24 mouse cellular contexts compared by ENCODE assay signal in genomic region chr1:59257736-59258135, GRCm38 (mm10). TPM values are rescaled to one million over a fixed set of nuclear protein-coding genes. Genes with fewer than 3 reads are reported as not detected.
DNase-seq lines count a peak whose midpoint lies in the region; ATAC-seq and TF ChIP-seq lines count a peak whose summit lies in the region.
"Had no signal": no experiment of that assay in that cellular context is flagged by ENCODE, and none has a peak within 500 bp of the region (broad histone marks: within the 10 kb centered on the region; RNA-seq: fewer than 3 reads in every experiment).

No protein-coding gene starts in this region.

- H3K4me1 ChIP-seq in hindbrain, embryonic 10.5 days (replicated peaks) = peaks cover 33% of the 10 kb centered on the region
- peaks cover 7% of the 10 kb centered on the region for H3K4me1 ChIP-seq in hindbrain, embryonic 16.5 days (ENCODE audit: control insufficient read depth, insufficient read depth, low read depth, low read length)
- H3K4me1 ChIP-seq in midbrain, embryonic 10.5 days = peaks cover 31% of the 10 kb centered on the region
- peaks cover 21% of the 10 kb centered on the region for H3K4me1 ChIP-seq in midbrain, embryonic 13.5 days (replicated peaks)
- no peaks in the 10 kb centered on the region for H3K4me1 ChIP-seq in hindbrain, postnatal 0 days (ENCODE audit: insufficient read depth, low read length)
- no peaks in the 10 kb centered on the region for H3K4me1 ChIP-seq in forebrain, postnatal 0 days (ENCODE audit: insufficient read depth)

- ATAC-seq in hindbrain, embryonic 16.5 days = no peak
- ATAC-seq in midbrain, embryonic 13.5 days = no peak
- ATAC-seq in hindbrain, postnatal 0 days = peak; percentile 5; the same call in 1 of the 2 replicates
- no peak for ATAC-seq in forebrain, postnatal 0 days
- ATAC-seq: CD4-positive, CD25-positive, alpha-beta regulatory T cell, adult 4 months; forebrain, embryonic 14.5 days; lung, postnatal 0 days; Patski had no signal

- H3K9ac ChIP-seq in hindbrain, embryonic 16.5 days (ENCODE audit: low read depth, low read length) = no peak overlapping the region; the same call in 1 of the 2 replicates
- no peak overlapping the region; the same call in 1 of the 2 replicates for H3K9ac ChIP-seq in midbrain, embryonic 13.5 days (replicated peaks)
- no peak overlapping the region for H3K9ac ChIP-seq in hindbrain, postnatal 0 days (replicated peaks; ENCODE audit: low read length)
- H3K9ac ChIP-seq in forebrain, postnatal 0 days = no peak overlapping the region
- H3K9ac ChIP-seq: embryonic facial prominence, embryonic 15.5 days; heart, embryonic 12.5 days; kidney, embryonic 15.5 days had no signal

- H3K4me2 ChIP-seq in hindbrain, embryonic 16.5 days (ENCODE audit: low read length) = no peak overlapping the region
- no peak overlapping the region for H3K4me2 ChIP-seq in midbrain, embryonic 13.5 days (replicated peaks)
- no peak overlapping the region for H3K4me2 ChIP-seq in hindbrain, postnatal 0 days (ENCODE audit: low read depth, low read length)
- H3K4me2 ChIP-seq in forebrain, postnatal 0 days (ENCODE audit: low read depth) = no peak overlapping the region
- H3K4me2 ChIP-seq: heart, embryonic 12.5 days had no signal

- peak; percentile 42 for DNase-seq in hindbrain, embryonic 10.5 days (ENCODE audit: low spot score)
- DNase-seq in midbrain, embryonic 10.5 days (ENCODE audit: low spot score) = no peak
- peak; percentile 52 for DNase-seq in embryo, embryonic 10.5 days (ENCODE audit: low spot score)
- peak; percentile 20 for DNase-seq in hindbrain, postnatal 0 days (ENCODE audit: low spot score)
- DNase-seq in forebrain, postnatal 0 days = no peak
- DNase-seq: adrenal gland, postnatal 36 days; cerebellum, adult 9-10 months; heart, postnatal 10 days; kidney, adult 11 months; right cerebral cortex, postnatal 25 days; spleen, adult 18-20 months; thymus, postnatal 14 days had no signal

- no peaks in the 10 kb centered on the region for H3K9me3 ChIP-seq in hindbrain, embryonic 10.5 days
- H3K9me3 ChIP-seq in hindbrain, embryonic 16.5 days (ENCODE audit: control insufficient read depth, low read length) = no peaks in the 10 kb centered on the region
- H3K9me3 ChIP-seq in midbrain, embryonic 10.5 days (replicated peaks) = no peaks in the 10 kb centered on the region
- H3K9me3 ChIP-seq in midbrain, embryonic 13.5 days = no peaks in the 10 kb centered on the region
- H3K9me3 ChIP-seq in hindbrain, postnatal 0 days (ENCODE audit: low read length) = no peaks in the 10 kb centered on the region
- no peaks in the 10 kb centered on the region for H3K9me3 ChIP-seq in forebrain, postnatal 0 days (ENCODE audit: low read length)
- H3K9me3 ChIP-seq: embryonic facial prominence, embryonic 15.5 days; heart, embryonic 12.5 days; kidney, embryonic 15.5 days had no signal

- WGBS in hindbrain, embryonic 10.5 days = 9% methylated on average over 3 of the region's 3 CpGs
- 14% methylated on average over 3 of the region's 3 CpGs for WGBS in hindbrain, embryonic 16.5 days
- WGBS in midbrain, embryonic 10.5 days = 15% methylated on average over 3 of the region's 3 CpGs
- 17% methylated on average over 3 of the region's 3 CpGs for WGBS in midbrain, embryonic 13.5 days
- 5% methylated on average over 3 of the region's 3 CpGs for WGBS in hindbrain, postnatal 0 days
- WGBS in forebrain, postnatal 0 days = 23% methylated on average over 3 of the region's 3 CpGs

- H3K27me3 ChIP-seq in hindbrain, embryonic 10.5 days (ENCODE audit: insufficient read depth, poor library complexity, severe bottlenecking) = no peaks in the 10 kb centered on the region
- no peaks in the 10 kb centered on the region for H3K27me3 ChIP-seq in hindbrain, embryonic 16.5 days (replicated peaks; ENCODE audit: control insufficient read depth, insufficient read depth, low read length)
- peaks cover 28% of the 10 kb centered on the region for H3K27me3 ChIP-seq in midbrain, embryonic 10.5 days (ENCODE audit: low read depth, poor library complexity, severe bottlenecking)
- peaks cover 9% of the 10 kb centered on the region for H3K27me3 ChIP-seq in midbrain, embryonic 13.5 days
- H3K27me3 ChIP-seq in hindbrain, postnatal 0 days (ENCODE audit: insufficient read depth, low read length) = no peaks in the 10 kb centered on the region
- no peaks in the 10 kb centered on the region for H3K27me3 ChIP-seq in forebrain, postnatal 0 days (ENCODE audit: insufficient read depth, low read length)
- H3K27me3 ChIP-seq: embryonic facial prominence, embryonic 15.5 days; kidney, embryonic 15.5 days; Patski had no signal

- no peak overlapping the region for H3K27ac ChIP-seq in hindbrain, embryonic 10.5 days
- H3K27ac ChIP-seq in hindbrain, embryonic 16.5 days (ENCODE audit: low read depth, low read length) = no peak overlapping the region
- H3K27ac ChIP-seq in midbrain, embryonic 10.5 days (replicated peaks) = 0 out of 2 replicates have a peak overlapping the region, but pooled peaks have one; percentile 46
- no peak overlapping the region for H3K27ac ChIP-seq in midbrain, embryonic 13.5 days
- no peak overlapping the region for H3K27ac ChIP-seq in hindbrain, postnatal 0 days
- H3K27ac ChIP-seq in forebrain, postnatal 0 days (ENCODE audit: low read depth, low read length) = no peak overlapping the region
- H3K27ac ChIP-seq: embryonic facial prominence, embryonic 15.5 days; kidney, embryonic 15.5 days; layer of hippocampus, adult 2 months had no signal

- H3K4me3 ChIP-seq in hindbrain, embryonic 10.5 days = no peak overlapping the region
- no peak overlapping the region for H3K4me3 ChIP-seq in hindbrain, embryonic 16.5 days (ENCODE audit: low read length)
- no peak overlapping the region for H3K4me3 ChIP-seq in midbrain, embryonic 10.5 days
- H3K4me3 ChIP-seq in midbrain, embryonic 13.5 days (replicated peaks) = no peak overlapping the region
- H3K4me3 ChIP-seq in hindbrain, postnatal 0 days (ENCODE audit: low read length) = no peak overlapping the region
- no peak overlapping the region for H3K4me3 ChIP-seq in forebrain, postnatal 0 days (ENCODE audit: low read depth, low read length)
- H3K4me3 ChIP-seq: embryonic facial prominence, embryonic 15.5 days; heart, embryonic 12.5 days; kidney, embryonic 15.5 days; layer of hippocampus, adult 2 months had no signal

- H3K36me3 ChIP-seq in hindbrain, embryonic 10.5 days = no peaks in the 10 kb centered on the region
- H3K36me3 ChIP-seq in hindbrain, embryonic 16.5 days (ENCODE audit: control insufficient read depth, insufficient read depth, low read length) = no peaks in the 10 kb centered on the region
- no peaks in the 10 kb centered on the region for H3K36me3 ChIP-seq in midbrain, embryonic 10.5 days
- H3K36me3 ChIP-seq in midbrain, embryonic 13.5 days = no peaks in the 10 kb centered on the region
- no peaks in the 10 kb centered on the region for H3K36me3 ChIP-seq in hindbrain, postnatal 0 days (ENCODE audit: insufficient read depth, low read length)
- no peaks in the 10 kb centered on the region for H3K36me3 ChIP-seq in forebrain, postnatal 0 days (ENCODE audit: insufficient read depth)
- H3K36me3 ChIP-seq: embryonic facial prominence, embryonic 15.5 days; heart, embryonic 12.5 days; kidney, embryonic 15.5 days had no signal

- TF ChIP-seq CTCF in hindbrain, postnatal 0 days (IDR thresholded peaks at IDR 0.05; ENCODE audit: low read depth) = no peak
- no peak for TF ChIP-seq CTCF in forebrain, postnatal 0 days (IDR thresholded peaks at IDR 0.05; ENCODE audit: low read depth)

RNA-seq across cellular contexts. Expression of gene Cdk15, which starts 1.0 kb away (rescaled TPM):
- polyA plus RNA-seq in hindbrain, embryonic 10.5 days (2016; fragmentation: Nextera tagmentation; extraction: Ambion mirVana) = 1.3 and 1.7 TPM in 2 replicates
- polyA plus RNA-seq in hindbrain, embryonic 16.5 days (2015; fragmentation: Nextera tagmentation; extraction: Ambion mirVana) = 1.4 and 2.0 TPM in 2 replicates
- 0.77 and 0.82 TPM in 2 replicates for polyA plus RNA-seq in midbrain, embryonic 10.5 days (2016; fragmentation: Nextera tagmentation; extraction: Ambion mirVana)
- polyA plus RNA-seq in midbrain, embryonic 13.5 days (2015; fragmentation: Nextera tagmentation; extraction: Ambion mirVana) = 0.57 and 1.1 TPM in 2 replicates
- 1.3 TPM in 2 replicates for total RNA-seq in hindbrain, postnatal 0 days (2014; rRNA removed)
- polyA plus RNA-seq in hindbrain, postnatal 0 days (2015; fragmentation: Nextera tagmentation; extraction: Ambion mirVana) = 1.5 and 1.8 TPM in 2 replicates
- 0.14 TPM in 1 of 2 replicates, not detected in the other for total RNA-seq in forebrain, postnatal 0 days (2014; rRNA removed)
- 0.62 and 1.0 TPM in 2 replicates for polyA plus RNA-seq in forebrain, postnatal 0 days (2015; fragmentation: Nextera tagmentation; extraction: Ambion mirVana)
- total RNA-seq: layer of hippocampus, adult 2 months; liver, adult 2 months had no signal
- polyA plus RNA-seq: CD4-positive, CD25-positive, alpha-beta regulatory T cell, adult 4 months; liver, adult 2 months; liver, embryonic 16.5 days had no signal

RNA-seq across cellular contexts. Expression of gene Als2, which starts 20.7 kb away (rescaled TPM):
- polyA plus RNA-seq in hindbrain, embryonic 10.5 days (2016; fragmentation: Nextera tagmentation; extraction: Ambion mirVana) = 17.5 and 18.0 TPM in 2 replicates
- 16.9 and 21.1 TPM in 2 replicates for polyA plus RNA-seq in hindbrain, embryonic 16.5 days (2015; fragmentation: Nextera tagmentation; extraction: Ambion mirVana)
- polyA plus RNA-seq in midbrain, embryonic 10.5 days (2016; fragmentation: Nextera tagmentation; extraction: Ambion mirVana) = 14.0 and 17.1 TPM in 2 replicates
- 18.4 and 19.6 TPM in 2 replicates for polyA plus RNA-seq in midbrain, embryonic 13.5 days (2015; fragmentation: Nextera tagmentation; extraction: Ambion mirVana)
- total RNA-seq in hindbrain, postnatal 0 days (2014; rRNA removed) = 32.8 and 35.9 TPM in 2 replicates
- 11.6 and 12.1 TPM in 2 replicates for polyA plus RNA-seq in hindbrain, postnatal 0 days (2015; fragmentation: Nextera tagmentation; extraction: Ambion mirVana)
- 27.5 and 39.4 TPM in 2 replicates for total RNA-seq in forebrain, postnatal 0 days (2014; rRNA removed)
- 7.8 and 11.0 TPM in 2 replicates for polyA plus RNA-seq in forebrain, postnatal 0 days (2015; fragmentation: Nextera tagmentation; extraction: Ambion mirVana)

Comparison
In these comparisons a context has a peak if more than half of its experiments do, and no peak if none do; other contexts are left out.
1. DNase-seq: peak in hindbrain, embryonic 10.5 days (single experiment), embryo, embryonic 10.5 days (single experiment) and hindbrain, postnatal 0 days (single experiment); none in midbrain, embryonic 10.5 days (single experiment) and forebrain, postnatal 0 days (single experiment).